Mouse (Mus musculus) lung, adult 2 months (tissue): ENCODE measurements around the gene Tmem189.

ENCODE experiments used
- CTCF ChIP-seq: fragments of 200-500 bp; IDR thresholded peaks from 2 replicates; pipeline ENCODE4 v1.5.1; 2011; ENCODE audit warnings: mild to moderate bottlenecking, low read length, control low read depth; ENCODE audit not compliant: insufficient read depth
- POLR2A ChIP-seq: fragments of 200-500 bp; IDR thresholded peaks from 2 replicates; pipeline ENCODE4 v1.6.1; 2011; ENCODE audit warnings: low read depth, mild to moderate bottlenecking, control low read depth, low read length, borderline replicate concordance; ENCODE audit errors: extremely low read depth

GRCm38 (mm10) chr2:167622352-167622751 lies 67.3 kb downstream of the Tmem189 start:
- no peak for TF ChIP-seq CTCF
- no peak for TF ChIP-seq POLR2A
